ENCODE assay signal across 9 mouse cellular contexts in the genomic region with DNA sequence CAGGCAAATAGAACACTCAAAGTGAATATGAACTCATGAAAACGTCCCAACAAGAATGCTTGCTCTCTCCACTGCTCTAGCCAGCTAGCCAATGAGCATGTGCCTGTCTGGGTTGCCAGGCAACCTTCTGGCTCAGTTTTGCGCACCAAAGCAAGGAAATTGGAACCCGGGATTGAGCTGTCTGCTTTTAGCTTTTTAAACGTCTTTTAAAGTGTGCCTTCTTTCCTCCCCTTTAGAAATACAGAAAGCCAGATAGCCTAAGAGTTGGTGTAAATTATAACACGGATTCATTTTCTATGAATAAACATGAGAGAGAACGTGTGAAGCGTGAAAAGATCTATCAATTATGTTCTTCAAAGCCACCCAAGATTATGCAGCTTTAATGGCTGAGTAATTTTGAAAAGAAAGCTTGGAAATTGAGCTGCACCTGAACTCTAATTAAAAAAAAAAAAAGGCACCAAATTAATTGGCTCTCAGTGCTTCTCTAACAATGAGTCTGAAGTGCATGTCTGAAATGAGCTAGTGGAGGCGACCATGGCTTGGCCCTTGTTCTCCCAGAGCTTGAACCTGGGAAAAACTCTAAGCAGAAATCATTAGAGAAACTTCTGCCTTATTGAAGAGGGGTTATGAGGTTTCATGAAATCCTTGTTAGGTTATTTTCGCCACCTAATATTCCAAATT. TPM values are rescaled to one million over a fixed set of nuclear protein-coding genes. Genes with fewer than 3 reads are reported as not detected.
A peak's percentile ranks its signal among the peaks of the same experiment; 100 is the strongest.
DNase-seq lines count a peak whose midpoint lies in the region; ATAC-seq lines count a peak whose summit lies in the region.
"Had no signal": no experiment of that assay in that cellular context is flagged by ENCODE, and none has a peak within 500 bp of the region (broad histone marks: within the 10 kb centered on the region; RNA-seq: fewer than 3 reads in every experiment).

No protein-coding gene starts in this region.

- H3K4me2 ChIP-seq in limb, embryonic 13.5 days (replicated peaks): no peak overlapping the region
- no peak overlapping the region; the same call in 1 of the 2 replicates for H3K4me2 ChIP-seq in midbrain, embryonic 11.5 days

- no peaks in the 10 kb centered on the region for H3K36me3 ChIP-seq in limb, embryonic 13.5 days
- no peaks in the 10 kb centered on the region for H3K36me3 ChIP-seq in limb, embryonic 10.5 days
- no peaks in the 10 kb centered on the region for H3K36me3 ChIP-seq in midbrain, embryonic 11.5 days (ENCODE audit: control insufficient read depth, insufficient read depth, low read length)

- WGBS in limb, embryonic 13.5 days: 61% methylated on average over 9 of the region's 9 CpGs
- 69% methylated on average over 9 of the region's 9 CpGs for WGBS in limb, embryonic 10.5 days
- WGBS in midbrain, embryonic 11.5 days: 24% methylated on average over 9 of the region's 9 CpGs

- H3K27ac ChIP-seq in limb, embryonic 13.5 days: no peak overlapping the region
- H3K27ac ChIP-seq in limb, embryonic 10.5 days: no peak overlapping the region
- H3K27ac ChIP-seq in midbrain, embryonic 11.5 days (ENCODE audit: low read depth, low read length): no peak overlapping the region; the same call in 1 of the 2 replicates

- no peak overlapping the region for H3K4me3 ChIP-seq in limb, embryonic 13.5 days
- H3K4me3 ChIP-seq in limb, embryonic 10.5 days: no peak overlapping the region
- H3K4me3 ChIP-seq in midbrain, embryonic 11.5 days (ENCODE audit: low read depth, low read length): 0 out of 2 replicates have a peak overlapping the region, but pooled peaks have one; percentile 3

- peak; percentile 48; the same call in 1 of the 2 replicates for ATAC-seq in limb, embryonic 13.5 days (ENCODE audit: low FRiP score, low read depth)
- peak; percentile 83 for ATAC-seq in midbrain, embryonic 11.5 days (ENCODE audit: low FRiP score)
- ATAC-seq in erythroid progenitor cell, adult 5-6 weeks (replicated peaks; ENCODE audit: low FRiP score, poor library complexity, severe bottlenecking): no peak

- DNase-seq in limb, embryonic 10.5 days (ENCODE audit: low spot score): no peak
- DNase-seq in kidney, postnatal 36 days: peak; percentile 7 to 8
- peak; percentile 92 for DNase-seq in midbrain, embryonic 11.5 days (ENCODE audit: low spot score, missing footprints)
- DNase-seq in MN1 (ENCODE audit: low spot score): no peak
- DNase-seq in testis, postnatal 14 days (ENCODE audit: low spot score): no peak
- DNase-seq in cerebellum, adult 11 months: no peak
- DNase-seq: heart, postnatal 36 days had no signal

- H3K27me3 ChIP-seq in limb, embryonic 13.5 days: no peaks in the 10 kb centered on the region
- H3K27me3 ChIP-seq in limb, embryonic 10.5 days (ENCODE audit: low read depth, poor library complexity, severe bottlenecking): no peaks in the 10 kb centered on the region
- H3K27me3 ChIP-seq in midbrain, embryonic 11.5 days (ENCODE audit: control insufficient read depth, insufficient read depth, low read length): no peaks in the 10 kb centered on the region

- no peak overlapping the region for H3K9ac ChIP-seq in limb, embryonic 13.5 days
- no peak overlapping the region for H3K9ac ChIP-seq in midbrain, embryonic 11.5 days (ENCODE audit: low read length)

- peaks cover 3% of the 10 kb centered on the region; the same call in 1 of the 2 replicates for H3K4me1 ChIP-seq in limb, embryonic 13.5 days
- no peaks in the 10 kb centered on the region for H3K4me1 ChIP-seq in limb, embryonic 10.5 days
- H3K4me1 ChIP-seq in midbrain, embryonic 11.5 days (ENCODE audit: control insufficient read depth, insufficient read depth, low read length): peaks cover 4% of the 10 kb centered on the region; the same call in 1 of the 2 replicates

- no peaks in the 10 kb centered on the region for H3K9me3 ChIP-seq in limb, embryonic 13.5 days
- no peaks in the 10 kb centered on the region for H3K9me3 ChIP-seq in limb, embryonic 10.5 days (replicated peaks)
- no peaks in the 10 kb centered on the region for H3K9me3 ChIP-seq in midbrain, embryonic 11.5 days (ENCODE audit: control insufficient read depth, low read length)

RNA-seq across cellular contexts. Expression of gene Cpb2, which starts 6.0 kb away (rescaled TPM):
- polyA plus RNA-seq in limb, embryonic 13.5 days (2015; fragmentation: Nextera tagmentation; extraction: Ambion mirVana): 0.26 TPM in 1 of 2 replicates, not detected in the other
- polyA plus RNA-seq in limb, embryonic 10.5 days (2016; fragmentation: Nextera tagmentation; extraction: Ambion mirVana): not detected in 2 replicates
- polyA plus RNA-seq in midbrain, embryonic 11.5 days (2014; fragmentation: Nextera tagmentation; extraction: Ambion mirVana): not detected in 2 replicates
- total RNA-seq in erythroid progenitor cell, adult 5-6 weeks (2015; ENCODE audit: low replicate concordance): not detected in 2 replicates
- not detected in 2 replicates for total RNA-seq in erythroid progenitor cell, adult 5-6 weeks (2017; ENCODE audit: low replicate concordance)
- total RNA-seq: heart, postnatal 36 days had no signal

RNA-seq across cellular contexts. Expression of gene Zc3h13, which starts 48.1 kb away (rescaled TPM):
- polyA plus RNA-seq in limb, embryonic 13.5 days (2015; fragmentation: Nextera tagmentation; extraction: Ambion mirVana): 36.7 and 41.7 TPM in 2 replicates
- 34.0 and 38.9 TPM in 2 replicates for polyA plus RNA-seq in limb, embryonic 10.5 days (2016; fragmentation: Nextera tagmentation; extraction: Ambion mirVana)
- polyA plus RNA-seq in midbrain, embryonic 11.5 days (2014; fragmentation: Nextera tagmentation; extraction: Ambion mirVana): 30.1 and 31.4 TPM in 2 replicates
- 22.6 and 23.1 TPM in 2 replicates for total RNA-seq in erythroid progenitor cell, adult 5-6 weeks (2015; ENCODE audit: low replicate concordance)
- total RNA-seq in erythroid progenitor cell, adult 5-6 weeks (2017; ENCODE audit: low replicate concordance): 30.1 and 32.3 TPM in 2 replicates

Comparison
In these comparisons a context has a peak if more than half of its experiments do, and no peak if none do; other contexts are left out.
1. DNase-seq: peak in kidney, postnatal 36 days (2 of 2) and midbrain, embryonic 11.5 days (single experiment); none in limb, embryonic 10.5 days (single experiment), MN1 (single experiment), testis, postnatal 14 days (single experiment) and cerebellum, adult 11 months (single experiment).